Mouse (Mus musculus) megakaryocyte progenitor cell, adult 5-6 weeks (primary cell): ENCODE results near the gene Wdr95. TPM values are rescaled to one million over a fixed set of nuclear protein-coding genes. Genes with fewer than 3 reads are reported as not detected.
"Not testable (repeated sequence)": the region's sequence is repeated elsewhere in the genome, so short reads cannot be mapped to it uniquely, and the experiment has no call there.

Source experiments
- ATAC-seq: replicated peaks from 2 replicates; pipeline ENCODE4 v1.8.0; 2016; ENCODE audit warnings: mild to moderate bottlenecking, moderate TSS enrichment, inconsistent platforms; ENCODE audit not compliant: poor library complexity
- total RNA-seq, 2 experiments: library from RNA; stranded (forward) in 1 of 2; stranded (reverse) in 1 of 2; fragments of 157-497, 149-512 nt in 1 of 2; fragments of 200-1000 nt in 1 of 2; gene quantifications; 2 replicates each; pipeline versions ENCODE4 v1.2.3 to v1.2.4; 2015 to 2017

Wdr95 gene
- total RNA-seq, 2 experiments from 2014 or later: not detected

GRCm38 (mm10) chr5:149514087-149514671 is 14.3 kb upstream of the Wdr95 start:
- 0 out of 2 replicates have a peak, but pooled peaks have one; percentile 20 for ATAC-seq

- ATAC-seq: peak; percentile 64
Measured at GRCm38 (mm10) chr5:149514890-149515289, 13.6 kb upstream of the Wdr95 start.

GRCm38 (mm10) chr5:149517116-149517515 is 11.4 kb upstream of the Wdr95 start:
- ATAC-seq: no peak

- ATAC-seq: no peak
Measured at GRCm38 (mm10) chr5:149520806-149521205, 7.7 kb upstream of the Wdr95 start.

DNA sequence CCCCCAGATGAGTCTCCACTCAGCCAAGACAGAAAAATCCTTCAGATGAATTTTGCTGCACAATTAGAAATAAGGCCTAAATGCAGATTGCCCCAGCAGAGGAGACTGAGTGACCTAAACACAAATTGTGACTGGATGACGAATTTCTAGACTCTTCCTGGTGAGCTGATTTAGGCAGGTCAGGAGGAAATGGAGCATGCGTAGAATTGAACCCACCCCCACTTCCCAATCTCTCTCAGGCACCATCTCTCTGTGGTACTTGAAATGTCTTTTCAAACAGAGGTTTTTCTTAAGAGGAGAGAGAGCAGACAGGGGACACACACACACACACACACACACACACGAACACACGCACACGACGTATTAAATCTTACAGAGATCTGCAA is 4.6 kb upstream of the Wdr95 start:
- no peak for ATAC-seq

GRCm38 (mm10) chr5:149524242-149524858 is 4.1 kb upstream of the Wdr95 start:
- peak; percentile 86 for ATAC-seq

- ATAC-seq: 0 out of 2 replicates have a peak, but pooled peaks have one; percentile 32
Measured at GRCm38 (mm10) chr5:149525055-149525785, 3.3 kb upstream of the Wdr95 start.

- ATAC-seq: peak; percentile 45
Measured at GRCm38 (mm10) chr5:149526467-149526951, 2.0 kb upstream of the Wdr95 start.

DNA sequence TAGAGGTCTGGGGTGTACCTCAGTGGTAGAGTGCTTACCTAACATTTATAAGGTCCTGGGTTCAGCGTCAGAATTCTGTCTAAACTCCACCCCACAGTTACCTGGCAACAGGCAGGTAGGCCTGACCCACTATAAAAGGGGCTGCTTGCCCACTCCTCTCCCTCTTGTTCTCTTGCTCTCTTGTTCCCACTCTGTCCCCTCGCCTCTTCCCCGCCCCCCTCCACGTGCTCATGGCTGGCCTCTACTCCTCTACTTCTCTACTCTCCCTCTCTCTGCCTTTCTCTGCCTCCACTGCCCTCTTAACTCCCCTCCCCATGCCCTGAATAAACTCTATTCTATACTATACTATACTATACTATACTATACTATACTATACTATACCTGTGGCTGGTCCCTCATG is 1.2 kb upstream of the Wdr95 start:
- not testable (repeated sequence) for ATAC-seq

DNA sequence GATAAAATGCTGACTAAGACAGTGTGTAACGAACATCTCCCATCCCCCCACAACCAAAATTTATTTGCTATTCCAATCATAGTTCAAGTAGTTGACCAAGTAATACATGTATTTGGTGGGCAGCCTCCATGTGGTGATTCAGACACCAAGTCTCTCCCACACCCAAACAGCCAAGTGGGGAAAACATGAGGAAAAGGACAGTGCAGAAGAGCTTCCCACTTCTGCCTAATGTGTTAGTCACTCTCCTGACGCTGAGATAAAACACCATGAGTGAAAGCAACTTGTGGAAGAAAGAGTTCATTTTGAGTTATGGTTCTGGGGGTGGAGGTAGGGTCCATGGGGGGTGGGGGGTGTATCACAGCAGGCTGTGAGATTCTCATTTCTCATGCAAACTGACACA is 5.4 kb downstream of the Wdr95 start:
- ATAC-seq: no peak

- ATAC-seq: peak; percentile 34; the same call in 1 of the 2 replicates
Measured at GRCm38 (mm10) chr5:149536005-149536404, 7.5 kb downstream of the Wdr95 start.

- ATAC-seq: no peak
Measured at GRCm38 (mm10) chr5:149537796-149538511, 9.5 kb downstream of the Wdr95 start.

- ATAC-seq: no peak
Measured at GRCm38 (mm10) chr5:149538531-149538930, 10.1 kb downstream of the Wdr95 start.

GRCm38 (mm10) chr5:149539051-149539450 is 10.6 kb downstream of the Wdr95 start:
- no peak for ATAC-seq

DNA sequence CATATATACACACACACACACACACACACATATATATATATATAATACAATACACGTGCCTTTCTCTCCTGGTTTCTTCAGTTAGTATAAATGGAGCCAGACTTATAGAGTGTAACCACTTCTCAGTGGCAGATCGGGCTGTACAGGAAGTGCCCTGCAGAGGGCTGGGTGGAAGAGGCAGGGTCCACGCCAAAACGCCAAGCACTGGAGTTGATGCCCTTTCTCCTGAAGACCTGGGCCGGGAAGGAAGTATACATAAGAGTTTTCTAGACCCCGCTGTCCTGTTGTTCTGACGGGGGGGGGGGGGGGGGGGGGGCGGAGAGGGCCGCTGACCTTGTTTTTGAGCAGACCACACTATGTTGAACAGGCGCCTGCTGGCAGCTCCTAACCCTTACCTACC is 22.7 kb downstream of the Wdr95 start:
- 0 out of 2 replicates have a peak, but pooled peaks have one; percentile 37 for ATAC-seq

GRCm38 (mm10) chr5:149552742-149553141 is 24.3 kb downstream of the Wdr95 start:
- no peak for ATAC-seq

GRCm38 (mm10) chr5:149553373-149553772 is 24.9 kb downstream of the Wdr95 start:
- ATAC-seq: no peak

DNA sequence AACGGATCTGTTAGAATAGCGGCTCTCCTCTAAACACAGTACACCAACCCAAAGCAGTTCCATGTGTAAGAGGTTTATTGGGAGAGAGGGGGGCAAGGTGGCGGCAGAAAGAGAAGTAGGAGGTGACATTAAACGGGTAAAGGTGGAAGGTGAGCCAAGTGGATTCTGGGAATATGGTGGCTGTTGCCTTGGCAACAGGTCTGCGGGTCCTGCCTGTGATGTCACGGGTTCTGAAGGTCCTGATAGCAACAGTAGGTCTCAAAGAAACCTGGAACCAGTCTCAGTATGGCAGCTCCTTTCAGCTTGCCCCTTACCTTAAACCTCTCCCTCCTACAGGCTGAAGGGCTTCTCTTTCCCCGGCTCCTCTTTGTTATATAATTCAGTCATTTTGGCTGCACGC is 25.9 kb downstream of the Wdr95 start:
- no peak for ATAC-seq

DNA sequence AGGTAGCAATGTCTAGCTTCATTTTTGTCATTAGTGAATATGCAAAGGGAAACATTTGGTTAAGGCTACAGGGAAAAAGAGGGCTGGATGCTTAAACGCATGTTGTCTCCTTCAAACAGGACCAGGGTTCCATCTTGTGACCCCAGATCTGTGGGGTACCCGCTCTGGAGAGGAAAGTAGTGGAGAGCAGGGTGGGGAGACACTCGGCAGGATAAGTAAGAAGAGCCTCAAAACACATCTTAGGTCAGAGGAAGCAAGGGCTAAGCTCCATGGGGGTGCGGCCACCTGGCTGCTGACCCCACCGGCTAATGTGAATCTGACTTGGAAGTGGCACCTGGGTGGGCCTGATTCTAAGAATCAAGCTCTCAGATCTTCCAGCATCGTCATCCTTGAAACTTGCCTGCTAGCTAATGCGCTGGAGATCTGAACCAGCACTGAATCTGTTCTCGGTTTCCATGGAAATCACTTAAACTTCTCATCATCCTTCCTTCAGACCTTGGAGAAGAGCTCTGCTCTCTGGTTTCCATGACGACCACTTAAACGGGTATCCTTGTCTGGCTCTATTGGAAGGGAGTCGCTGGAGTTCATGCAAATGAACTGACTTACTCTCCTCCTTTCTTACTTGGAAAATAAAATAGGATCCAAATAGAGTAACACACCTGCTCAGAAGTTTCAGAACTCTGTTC is 32.6 kb downstream of the Wdr95 start:
- ATAC-seq: no peak

DNA sequence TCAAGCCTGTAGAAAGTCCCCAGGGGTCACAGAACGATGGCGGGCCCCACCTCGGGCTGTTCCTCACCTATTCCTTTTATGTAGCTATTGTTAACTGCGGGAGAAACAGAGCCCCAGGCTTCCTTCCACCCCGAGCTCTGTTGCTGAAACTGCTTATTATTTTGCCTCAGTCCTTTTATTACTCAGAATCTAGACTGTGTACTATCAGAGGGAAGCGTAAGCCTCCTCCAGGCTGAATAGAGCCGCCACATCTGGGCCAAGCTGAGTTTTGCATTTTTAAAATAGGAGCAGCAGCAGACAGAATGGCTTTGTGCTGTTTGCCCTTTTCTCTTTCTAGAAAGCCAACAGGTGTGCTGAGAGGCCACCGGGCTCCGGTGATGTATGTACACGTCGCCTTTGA is 37.5 kb downstream of the Wdr95 start:
- no peak for ATAC-seq

- ATAC-seq: no peak
Measured at GRCm38 (mm10) chr5:149566957-149567356, 38.5 kb downstream of the Wdr95 start.
